Mouse (Mus musculus) embryonic facial prominence, embryonic 11.5 days (tissue): Measurements from ENCODE around the gene Prdm5. TPM values are rescaled to one million over a fixed set of nuclear protein-coding genes. Genes with fewer than 3 reads are reported as not detected.

Experiments
- ATAC-seq: fragments of 200-750 bp; cut with Nextera tagmentation; replicated peaks from 2 replicates; pipeline ENCODE4 v1.8.0; 2017; ENCODE audit warnings: low read depth; ENCODE audit not compliant: insufficient number of reproducible peaks, low FRiP score, low TSS enrichment
- DNase-seq: peaks from one replicate; pipeline ENCODE4 v3.0.0-alpha.2; 2015; ENCODE audit warnings: low spot score
- H3K27ac ChIP-seq: fragments of 300-500 bp; sonication (generic); replicated peaks from 2 replicates; pipeline ENCODE4 v1.5.1; 2014; ENCODE audit warnings: mild to moderate bottlenecking, low read depth, low read length, control low read depth
- H3K27me3 ChIP-seq: fragments of 300-500 bp; sonication (generic); 2 replicates; pipeline ENCODE4 v1.6.1; 2014; ENCODE audit warnings: mild to moderate bottlenecking, low read length, moderate library complexity, mixed read lengths; ENCODE audit not compliant: control insufficient read depth, insufficient read depth
- H3K36me3 ChIP-seq: fragments of 300-500 bp; sonication (generic); replicated peaks from 2 replicates; pipeline ENCODE4 v1.6.1; 2014; ENCODE audit warnings: low read depth, mild to moderate bottlenecking, low read length, moderate library complexity, mixed read lengths; ENCODE audit not compliant: control insufficient read depth, insufficient read depth
- H3K4me1 ChIP-seq: fragments of 300-500 bp; sonication (generic); 2 replicates; pipeline ENCODE4 v1.6.1; 2014; ENCODE audit warnings: low read length, mixed read lengths; ENCODE audit not compliant: control insufficient read depth, insufficient read depth
- H3K4me2 ChIP-seq: fragments of 300-500 bp; sonication (generic); 2 replicates; pipeline ENCODE4 v1.6.1; 2014; ENCODE audit warnings: low read depth, mild to moderate bottlenecking, control low read depth, low read length, moderate library complexity
- H3K4me3 ChIP-seq: fragments of 300-500 bp; sonication (generic); 2 replicates; pipeline ENCODE4 v1.5.1; 2014; ENCODE audit warnings: low read depth, low read length, control low read depth
- H3K9ac ChIP-seq: fragments of 300-500 bp; sonication (generic); replicated peaks from 2 replicates; pipeline ENCODE4 v1.6.1; 2014; ENCODE audit warnings: mild to moderate bottlenecking, control low read depth, low read length
- H3K9me3 ChIP-seq: fragments of 300-500 bp; sonication (generic); replicated peaks from 2 replicates; pipeline ENCODE4 v1.6.1; 2016; ENCODE audit warnings: mild to moderate bottlenecking, low read length, inconsistent platforms, mixed read lengths; ENCODE audit not compliant: control insufficient read depth
- WGBS: fragments of 180-500 bp; shearing (Covaris S2); extraction: QIAGEN DNeasy Blood & Tissue Kit; methylation state at CpG from one replicate; pipeline ENCODE4 v1.1.7; 2014; 5-methylcytosine and 5-hydroxymethylcytosine counted together
- polyA plus RNA-seq: library from polyadenylated mRNA; unstranded; fragments of >200 nt; fragmentation: Nextera tagmentation; extraction: Ambion mirVana; gene quantifications from 2 replicates; pipeline ENCODE4 v1.2.1, GENCODE M21; 2014

The Prdm5 gene
- polyA plus RNA-seq, 1 experiment from 2014 or later, result 17.2 TPM

DNA sequence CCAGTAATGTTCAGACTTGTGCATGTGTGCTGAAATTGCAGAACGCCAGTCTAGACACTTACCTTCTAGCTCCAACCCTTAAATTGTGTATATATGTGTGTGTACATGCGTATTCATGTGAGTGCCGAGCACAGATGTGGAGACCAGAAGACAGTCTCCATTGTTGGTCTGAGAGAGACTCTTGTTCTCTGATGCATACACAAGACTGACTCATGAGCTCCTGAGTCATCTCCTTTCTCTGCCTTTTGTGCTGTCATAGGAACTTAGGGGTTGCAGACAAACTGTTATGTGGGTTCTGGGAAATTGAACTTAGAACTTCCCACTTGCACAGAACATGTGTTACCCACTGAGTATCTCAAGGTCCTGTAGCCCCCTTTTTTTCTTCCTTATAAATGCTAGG is 85.4 kb downstream of the Prdm5 start:
- Histone ChIP-seq H3K27ac (no peak overlapping the region), H3K4me1 (no peaks in the 10 kb centered on the region), H3K27me3 (no peaks in the 10 kb centered on the region), H3K9ac (no peak overlapping the region), H3K36me3 (no peaks in the 10 kb centered on the region), H3K4me3 (no peak overlapping the region), H3K4me2 (no peak overlapping the region), H3K9me3 (no peaks in the 10 kb centered on the region)
- no peak for ATAC-seq
- 97% methylated on average over 3 of the region's 3 CpGs for WGBS
- no peak for DNase-seq

DNA sequence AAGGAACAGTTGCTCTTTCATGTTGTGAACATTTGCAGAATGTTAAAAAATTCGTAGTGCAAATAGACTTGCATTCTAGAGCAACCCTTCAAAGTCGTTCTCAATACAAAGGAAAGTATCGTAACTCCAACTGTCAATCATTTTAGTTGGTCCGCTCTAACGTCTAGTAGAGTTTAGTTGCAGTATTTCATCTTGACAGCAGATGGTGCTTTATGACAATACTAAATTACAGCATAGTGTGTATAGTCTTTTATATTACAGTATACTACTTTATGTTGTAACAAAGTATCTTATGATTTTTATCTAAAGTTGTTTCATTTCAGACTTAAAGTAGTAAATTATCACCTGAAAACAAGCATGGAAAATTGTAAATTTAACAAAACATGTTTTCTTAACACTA is 86.1 kb downstream of the Prdm5 start:
- no peaks in the 10 kb centered on the region for H3K4me1 ChIP-seq
- H3K27ac ChIP-seq, result no peak overlapping the region
- H3K9me3 ChIP-seq, result no peaks in the 10 kb centered on the region
- no peaks in the 10 kb centered on the region for H3K27me3 ChIP-seq
- no peak overlapping the region for H3K9ac ChIP-seq
- 81% methylated on average over 5 of the region's 5 CpGs for WGBS
- H3K4me3 ChIP-seq, result no peak overlapping the region
- peak; percentile 47 for DNase-seq
- H3K36me3 ChIP-seq, result no peaks in the 10 kb centered on the region
- no peak for ATAC-seq
- no peak overlapping the region for H3K4me2 ChIP-seq

DNA sequence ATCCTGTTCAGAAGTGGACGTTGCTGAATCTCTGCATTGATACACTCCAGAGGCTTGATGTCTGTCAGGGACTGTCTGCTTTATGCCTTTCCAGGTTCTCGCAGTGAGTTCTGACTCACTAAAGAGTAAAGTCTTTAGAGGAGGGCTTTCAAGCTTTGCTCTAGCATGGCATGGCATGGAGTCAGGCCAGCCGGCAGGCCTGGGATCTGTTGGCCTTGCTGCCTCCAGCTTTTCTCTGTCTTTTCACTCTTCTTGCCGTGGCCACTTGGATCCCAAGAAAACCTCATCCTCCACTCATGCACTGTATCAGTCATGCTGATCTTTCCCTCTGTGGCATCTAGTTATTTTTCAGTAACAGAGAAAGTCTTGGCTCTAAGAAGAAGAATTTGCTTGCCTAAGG is 87.1 kb downstream of the Prdm5 start:
- DNase-seq (no peak), ATAC-seq (no peak)
- no peak overlapping the region for H3K27ac ChIP-seq
- no peak overlapping the region for H3K4me2 ChIP-seq
- H3K9ac ChIP-seq, result no peak overlapping the region
- H3K36me3 ChIP-seq, result no peaks in the 10 kb centered on the region
- H3K27me3 ChIP-seq, result no peaks in the 10 kb centered on the region
- H3K9me3 ChIP-seq, result no peaks in the 10 kb centered on the region
- WGBS, result 93% methylated on average over 4 of the region's 4 CpGs
- H3K4me3 ChIP-seq, result no peak overlapping the region
- H3K4me1 ChIP-seq, result no peaks in the 10 kb centered on the region

DNA sequence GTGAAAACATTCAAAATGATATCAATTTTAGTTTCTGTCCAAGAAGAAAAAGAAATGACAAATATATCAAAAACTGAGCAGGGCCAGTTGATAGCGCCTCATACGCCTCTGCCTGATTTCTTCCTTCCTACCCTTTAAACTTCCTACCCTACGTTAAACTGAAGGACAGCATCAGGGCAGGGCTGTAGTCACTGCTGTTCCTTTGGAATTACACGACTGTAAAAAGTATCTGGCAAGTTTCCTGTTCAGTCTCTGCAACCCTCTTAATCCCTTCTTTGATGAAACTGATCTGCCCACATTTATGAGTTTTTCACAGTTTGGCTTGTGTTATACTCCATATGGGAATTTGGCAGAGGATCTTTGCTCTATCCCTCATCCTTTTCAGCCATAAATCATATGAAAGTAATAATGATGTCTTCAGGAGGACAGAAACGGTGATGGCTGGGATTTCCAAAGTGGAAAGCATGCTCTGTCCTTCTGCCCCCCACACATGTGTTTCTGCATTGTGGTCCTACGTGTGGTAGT is 93.0 kb downstream of the Prdm5 start:
- WGBS, result 82% methylated on average over 6 of the region's 6 CpGs
- Histone ChIP-seq H3K27ac (no peak overlapping the region), H3K36me3 (no peaks in the 10 kb centered on the region), H3K9me3 (no peaks in the 10 kb centered on the region), H3K4me2 (no peak overlapping the region), H3K27me3 (no peaks in the 10 kb centered on the region), H3K4me1 (no peaks in the 10 kb centered on the region), H3K4me3 (no peak overlapping the region), H3K9ac (no peak overlapping the region)
- DNase-seq (no peak), ATAC-seq (no peak)

- no peaks in the 10 kb centered on the region for H3K27me3 ChIP-seq
- WGBS, result 93% methylated on average over 1 of the region's 1 CpGs
- ATAC-seq, result no peak
Observed at GRCm38 (mm10) chr6:65878300-65878699, 99.5 kb downstream of the Prdm5 start.

GRCm38 (mm10) chr6:65888835-65889234 is 110.0 kb downstream of the Prdm5 start:
- no peak overlapping the region for H3K4me3 ChIP-seq
- 92% methylated on average over 1 of the region's 1 CpGs for whole genome bisulfite sequencing
- DNase-seq, result no peak

More at GRCm38 (mm10) chr6:65878300-65878699, 99.5 kb downstream of the Prdm5 start:
- Histone ChIP-seq H3K9ac (no peak overlapping the region), H3K27ac (no peak overlapping the region), H3K4me3 (no peak overlapping the region), H3K9me3 (no peaks in the 10 kb centered on the region), H3K4me1 (no peaks in the 10 kb centered on the region), H3K4me2 (no peak overlapping the region), H3K36me3 (no peaks in the 10 kb centered on the region)
- no peak for DNase-seq

GRCm38 (mm10) chr6:65892045-65892660 is 113.4 kb downstream of the Prdm5 start:
- Histone ChIP-seq H3K4me2 (no peak overlapping the region), H3K9ac (no peak overlapping the region), H3K9me3 (no peaks in the 10 kb centered on the region), H3K27ac (no peak overlapping the region), H3K4me3 (no peak overlapping the region), H3K27me3 (no peaks in the 10 kb centered on the region), H3K36me3 (no peaks in the 10 kb centered on the region), H3K4me1 (no peaks in the 10 kb centered on the region)
- DNase-seq (no peak), ATAC-seq (no peak)
- 81% methylated on average over 4 of the region's 4 CpGs for WGBS

More at GRCm38 (mm10) chr6:65888835-65889234, 110.0 kb downstream of the Prdm5 start:
- Histone ChIP-seq H3K4me1 (no peaks in the 10 kb centered on the region), H3K36me3 (no peaks in the 10 kb centered on the region), H3K9ac (no peak overlapping the region), H3K27ac (no peak overlapping the region), H3K9me3 (no peaks in the 10 kb centered on the region), H3K27me3 (no peaks in the 10 kb centered on the region), H3K4me2 (no peak overlapping the region)
- no peak for ATAC-seq

DNA sequence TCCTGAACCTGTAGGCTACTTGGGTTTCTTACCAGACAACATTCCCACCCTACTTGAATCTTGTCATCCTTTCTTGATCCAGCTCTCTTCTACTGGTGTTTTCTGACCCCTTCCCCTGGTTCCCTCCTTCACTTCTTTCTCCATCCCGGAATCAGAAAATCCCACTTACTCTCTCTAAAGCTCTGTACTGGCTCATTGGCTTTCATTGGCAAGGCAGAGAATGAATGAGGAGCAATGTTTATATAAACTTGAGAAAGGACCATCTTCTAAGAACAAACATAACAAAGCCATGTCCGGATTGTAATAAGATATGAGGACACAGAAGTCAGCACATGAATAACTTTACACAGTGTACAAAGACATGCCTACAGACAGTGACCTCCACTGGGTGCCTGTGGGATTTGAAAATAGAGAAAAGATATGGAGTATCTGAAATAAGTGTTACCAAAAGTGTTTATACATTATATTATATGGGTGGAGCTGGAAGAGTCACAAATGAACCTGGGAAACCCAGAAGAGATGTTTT is 127.9 kb downstream of the Prdm5 start:
- ATAC-seq (no peak), DNase-seq (no peak)
- Histone ChIP-seq H3K4me1 (no peaks in the 10 kb centered on the region), H3K4me2 (no peak overlapping the region), H3K27me3 (no peaks in the 10 kb centered on the region), H3K4me3 (no peak overlapping the region), H3K27ac (no peak overlapping the region), H3K9ac (no peak overlapping the region), H3K9me3 (no peaks in the 10 kb centered on the region), H3K36me3 (no peaks in the 10 kb centered on the region)
- 85% methylated on average over 2 of the region's 2 CpGs for WGBS
